Mouse (Mus musculus): Measurements from ENCODE around the gene Ifitm6.

- no peak for TF ChIP-seq CTCF (conservative IDR thresholded peaks at IDR 0.05; ENCODE audit: low read length)
- no peak for TF ChIP-seq NANOG (IDR thresholded peaks at IDR 0.05; ENCODE audit: borderline replicate concordance, low read length)
Observed at GRCm38 (mm10) chr7:141061269-141061692, 43.6 kb upstream of the Ifitm6 start.

Measured in E14TG2a.4 (cell line).